Mouse (Mus musculus) thymus, adult 2 months (tissue): Measurements from ENCODE around the gene Mmp10.

Source experiments
- CTCF ChIP-seq: fragments of 200-500 bp; IDR thresholded peaks from 2 replicates; pipeline ENCODE4 v1.5.1; 2012; ENCODE audit warnings: mild to moderate bottlenecking, control low read depth, low read length, moderate library complexity, borderline replicate concordance; ENCODE audit not compliant: control insufficient read depth, poor library complexity, insufficient read depth; ENCODE audit errors: extremely low read depth
- POLR2A ChIP-seq: fragments of 200-500 bp; IDR thresholded peaks from 2 replicates; pipeline ENCODE4 v1.6.1; 2012; ENCODE audit warnings: mild to moderate bottlenecking, low read length, control low read depth, moderate library complexity; ENCODE audit not compliant: control insufficient read depth, poor library complexity, insufficient read depth; ENCODE audit errors: extremely low read depth

- TF ChIP-seq POLR2A (no peak), CTCF (no peak)
Measured at GRCm38 (mm10) chr9:7551943-7552342, 49.8 kb downstream of the Mmp10 start.
